Mouse (Mus musculus): ENCODE measurements around the gene Limch1.

The Limch1 gene

DNA sequence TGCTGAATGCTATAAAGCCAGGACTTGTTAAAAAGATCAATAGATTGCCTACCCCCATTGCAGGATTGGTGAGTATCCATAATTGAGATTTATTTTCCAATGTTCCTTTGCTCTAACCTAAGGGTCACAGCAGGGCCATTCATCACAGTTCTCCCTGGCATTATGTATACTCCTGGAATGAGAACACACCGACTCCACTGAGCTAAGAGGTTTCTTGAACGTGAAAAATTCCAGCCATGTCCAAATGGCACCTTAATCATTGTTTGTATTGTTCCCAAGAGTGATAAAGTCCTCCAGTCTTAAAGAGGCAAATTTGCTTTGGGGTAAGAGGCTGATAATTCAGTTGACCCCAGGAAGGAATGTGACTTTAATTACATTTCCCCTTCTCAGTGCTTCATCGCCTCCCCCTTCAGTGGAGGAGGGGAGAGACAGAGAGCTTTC is 136.3 kb downstream of the Limch1 start:
- DNase-seq (ENCODE audit: low read depth): no peak

- DNase-seq (ENCODE audit: low read depth): no peak
These were observed 137.1 kb downstream of the Limch1 start for GRCm38 (mm10) chr5:66882718-66883117.

GRCm38 (mm10) chr5:66884505-66884904 is 138.9 kb downstream of the Limch1 start:
- no peak for DNase-seq (ENCODE audit: low read depth)

GRCm38 (mm10) chr5:66886410-66887120 is 140.9 kb downstream of the Limch1 start:
- DNase-seq (ENCODE audit: low read depth): no peak

DNA sequence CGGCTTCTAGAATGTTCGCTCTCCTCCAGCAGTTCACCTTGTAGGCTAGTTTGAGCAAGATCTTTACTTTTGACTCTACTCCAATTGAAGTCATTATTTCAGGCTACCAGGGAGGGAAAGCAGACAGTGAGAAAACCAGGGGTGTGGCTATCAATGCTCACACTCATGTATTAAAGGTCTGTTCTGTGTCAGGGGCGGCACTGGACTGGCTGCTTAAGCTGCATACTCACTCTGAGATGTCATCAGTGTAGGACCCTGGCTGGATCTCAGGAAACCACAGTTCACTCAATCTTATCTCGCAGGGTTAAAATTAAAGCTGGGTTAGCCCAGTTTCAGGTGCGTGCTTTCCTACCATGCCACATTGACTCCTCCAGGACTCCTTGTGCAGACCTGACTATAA is 142.4 kb downstream of the Limch1 start:
- DNase-seq (ENCODE audit: low read depth): no peak

DNA sequence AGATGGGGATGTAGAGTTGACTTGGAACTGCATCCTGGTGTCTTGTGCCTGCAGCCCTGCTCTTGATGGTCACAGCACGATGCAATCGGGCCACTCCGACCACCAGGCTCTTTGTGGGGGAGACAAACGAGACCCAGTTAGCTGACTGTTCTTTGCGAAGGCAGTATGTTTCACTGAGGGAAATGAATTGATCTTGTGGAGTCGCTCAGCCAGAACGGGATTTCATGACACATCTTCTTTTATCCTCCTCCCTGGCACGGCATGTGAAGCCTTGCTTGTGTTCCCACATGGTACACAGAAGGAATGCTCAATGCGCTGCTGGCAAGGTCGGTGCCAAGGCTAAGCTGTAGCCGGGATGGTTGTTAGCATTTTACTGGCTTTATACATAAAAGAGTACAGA is 143.7 kb downstream of the Limch1 start:
- DNase-seq (ENCODE audit: low read depth): no peak

GRCm38 (mm10) chr5:66895440-66896120 is 150.0 kb downstream of the Limch1 start:
- no peak for DNase-seq (ENCODE audit: low read depth)

- DNase-seq (ENCODE audit: low read depth): no peak
These were observed 152.0 kb downstream of the Limch1 start for GRCm38 (mm10) chr5:66897584-66897983.

- no peak for DNase-seq (ENCODE audit: low read depth)
These were observed 152.6 kb downstream of the Limch1 start for GRCm38 (mm10) chr5:66898252-66898651.

DNA sequence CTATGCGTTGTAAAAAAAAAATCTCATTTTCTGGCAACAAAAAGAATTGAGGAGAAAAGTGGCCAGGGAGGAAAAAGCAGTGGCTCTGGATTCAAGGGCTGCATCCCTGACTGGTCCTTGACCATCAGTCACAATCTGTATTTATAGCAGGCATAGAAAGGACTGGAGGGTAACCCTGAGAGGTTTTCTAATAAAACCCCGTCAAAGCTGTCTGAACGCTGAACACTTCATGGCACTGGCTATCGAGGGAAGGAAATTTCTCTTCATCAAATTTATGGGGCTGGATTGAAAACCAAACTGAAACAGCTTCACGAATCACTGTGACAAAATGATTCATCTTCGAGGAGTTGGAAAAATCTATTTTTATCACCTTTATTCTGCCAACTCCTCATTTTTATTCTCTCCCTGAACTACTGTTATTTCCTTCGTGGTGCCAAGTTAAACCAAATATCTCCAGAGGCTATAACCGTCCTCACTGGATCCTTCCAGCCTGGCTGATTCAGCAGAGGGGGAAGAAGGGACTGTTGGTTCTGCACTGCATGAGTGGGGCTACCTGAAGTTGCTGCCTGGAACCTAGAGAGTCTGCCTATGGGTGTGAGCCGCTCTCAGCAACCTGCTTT is 153.3 kb downstream of the Limch1 start:
- no peak for DNase-seq (ENCODE audit: low read depth)

GRCm38 (mm10) chr5:66901116-66901515 is 155.5 kb downstream of the Limch1 start:
- DNase-seq (ENCODE audit: low read depth): no peak

- no peak for DNase-seq (ENCODE audit: low read depth)
These were observed 159.2 kb downstream of the Limch1 start for GRCm38 (mm10) chr5:66904835-66905234.

- no peak for DNase-seq (ENCODE audit: low read depth)
These were observed 163.3 kb downstream of the Limch1 start for GRCm38 (mm10) chr5:66908883-66909282.

GRCm38 (mm10) chr5:66909962-66910361 is 164.3 kb downstream of the Limch1 start:
- DNase-seq (ENCODE audit: low read depth): no peak

DNA sequence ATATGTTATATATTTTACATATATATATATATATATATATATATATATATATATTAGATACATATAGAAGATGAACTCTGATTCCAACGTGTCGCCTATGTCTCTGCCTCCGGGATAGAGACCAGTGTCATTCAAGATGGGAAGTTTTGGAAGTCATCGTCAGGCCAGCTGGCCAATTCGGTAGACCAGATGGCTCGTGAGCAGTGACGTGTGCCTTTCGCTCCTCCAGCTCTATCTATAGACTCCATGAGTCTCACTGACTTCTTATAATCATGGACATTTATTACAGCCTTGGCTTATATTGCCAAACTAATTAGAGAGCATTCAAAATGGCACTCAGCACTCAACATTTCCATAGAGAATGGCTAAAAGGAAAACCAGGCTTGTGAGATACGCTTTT is 165.0 kb downstream of the Limch1 start:
- no peak for DNase-seq (ENCODE audit: low read depth)

GRCm38 (mm10) chr5:66911068-66911467 is 165.4 kb downstream of the Limch1 start:
- DNase-seq (ENCODE audit: low read depth): no peak

DNA sequence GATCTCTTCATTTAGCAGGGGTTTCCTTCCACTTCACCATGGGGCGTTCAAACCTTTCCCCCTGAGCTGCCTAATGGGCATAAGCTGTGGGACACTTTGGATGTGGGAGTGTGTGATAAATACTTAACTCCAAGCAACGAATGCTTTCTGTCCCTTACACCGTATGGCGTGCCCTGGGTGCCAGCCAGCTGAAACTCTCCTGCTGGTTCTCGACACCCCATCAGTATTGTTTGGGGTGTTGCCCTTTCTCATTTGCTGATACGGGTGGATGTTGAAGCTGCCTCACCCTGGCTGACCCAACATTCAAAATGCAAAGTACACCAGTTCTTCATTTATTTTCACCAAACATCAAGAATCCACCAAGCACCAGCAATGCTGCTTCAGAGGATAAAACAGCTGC is 168.2 kb downstream of the Limch1 start:
- no peak for DNase-seq (ENCODE audit: low read depth)

DNA sequence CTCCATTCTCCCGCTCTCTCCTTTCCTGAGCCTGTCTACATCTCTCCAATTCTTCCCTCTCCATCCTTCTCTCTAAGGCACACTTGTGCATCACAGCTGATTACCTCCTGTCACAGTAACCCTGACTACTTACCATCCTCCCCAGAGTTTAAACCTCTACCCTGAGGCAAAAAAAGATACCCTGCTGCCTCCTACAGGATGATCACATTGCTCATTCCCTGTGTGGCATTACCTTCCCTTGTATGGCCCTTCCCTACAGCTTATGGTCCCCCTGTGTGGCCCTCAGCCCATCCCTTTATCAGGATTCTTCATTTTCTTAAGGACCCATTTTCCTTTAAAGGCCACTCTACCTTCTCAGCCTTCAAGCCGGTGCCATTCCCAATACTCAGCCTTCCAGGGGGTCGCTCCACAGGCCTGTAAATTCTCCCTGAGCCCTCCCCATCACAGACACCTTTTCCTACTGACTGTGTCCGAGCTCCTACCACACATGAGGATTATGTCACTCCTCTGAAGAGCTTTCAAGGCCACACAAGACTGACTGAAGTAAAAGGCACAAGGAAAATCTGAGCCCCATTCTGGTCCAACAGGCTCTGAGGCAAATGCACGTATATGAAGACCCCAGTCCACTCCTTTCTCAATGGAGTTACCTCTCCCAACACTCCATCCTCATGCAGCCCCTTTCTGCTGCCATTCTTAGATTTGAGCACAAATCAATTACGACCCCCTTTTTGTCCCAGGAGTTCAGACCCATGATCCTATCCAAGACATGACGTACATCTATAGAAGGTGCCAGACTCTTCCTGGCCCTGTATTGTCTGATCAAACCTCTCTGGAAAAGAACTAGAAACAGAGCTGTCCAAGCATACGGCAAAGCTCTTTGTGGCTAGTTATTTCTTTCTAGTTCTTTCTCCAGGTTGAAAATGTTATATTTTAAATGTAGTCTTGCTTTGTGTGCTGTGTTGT is 172.0 kb downstream of the Limch1 start:
- DNase-seq (ENCODE audit: low read depth): no peak

GRCm38 (mm10) chr5:66918316-66919305 is 173.0 kb downstream of the Limch1 start:
- no peak for DNase-seq (ENCODE audit: low read depth)

- no peak for DNase-seq (ENCODE audit: low read depth)
These were observed 177.0 kb downstream of the Limch1 start for GRCm38 (mm10) chr5:66922582-66922981.

DNA sequence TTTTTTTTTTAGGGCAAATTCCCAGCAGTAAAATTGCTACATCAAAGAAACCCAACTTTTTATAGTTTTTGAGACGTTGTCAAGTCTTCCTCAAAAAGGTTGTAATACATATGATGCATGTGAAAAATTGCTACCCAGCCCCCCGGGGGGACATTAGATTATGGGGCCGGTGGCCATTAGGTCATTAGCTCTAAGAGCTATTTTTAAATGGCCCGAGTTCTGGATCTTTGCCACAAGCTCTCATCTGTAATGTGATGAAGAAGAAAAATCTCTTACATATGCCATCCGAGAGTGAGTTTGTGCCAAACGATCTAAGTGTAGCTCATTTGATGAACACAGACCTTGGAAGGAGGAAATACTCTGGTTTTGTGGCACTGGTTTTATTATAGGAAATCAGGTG is 183.7 kb downstream of the Limch1 start:
- no peak for DNase-seq (ENCODE audit: low read depth)

Measured in induced T-regulatory cell, adult 2 months (primary cell).